In the genomic region with DNA sequence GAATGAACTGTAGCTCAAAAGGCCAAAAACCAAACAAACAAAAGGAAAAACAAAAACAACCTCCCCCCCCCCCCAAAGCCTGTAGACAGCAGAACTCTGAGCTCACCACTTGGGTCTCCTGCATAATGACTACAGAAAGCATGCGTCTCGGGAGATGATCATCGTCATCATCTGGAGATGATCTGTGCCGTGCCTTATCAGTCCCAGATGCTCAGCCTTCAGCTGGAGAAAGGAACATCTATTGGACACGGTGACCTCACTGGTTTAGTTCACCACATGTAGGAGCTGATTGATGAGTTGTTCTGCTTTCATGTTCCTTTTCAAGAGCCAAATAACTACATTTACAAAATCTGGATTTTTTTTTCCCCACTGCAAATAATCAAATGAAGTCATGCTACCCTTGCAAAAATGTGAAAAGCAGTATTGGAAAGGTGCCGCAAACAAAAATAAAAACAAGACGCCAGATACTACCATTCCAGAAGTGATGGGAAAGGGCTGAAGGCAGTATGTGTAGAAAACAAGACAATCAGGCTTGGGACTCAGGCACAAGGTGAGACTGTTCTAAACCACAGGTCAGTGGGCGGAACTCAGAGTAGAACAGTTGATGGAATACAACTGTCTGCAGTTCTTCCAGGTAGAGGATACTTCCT, we compare ENCODE assay signal across 13 mouse cellular contexts. TPM values are rescaled to one million over a fixed set of nuclear protein-coding genes. Genes with fewer than 3 reads are reported as not detected.
A peak's percentile ranks its signal among the peaks of the same experiment; 100 is the strongest.
DNase-seq lines count a peak whose midpoint lies in the region; ATAC-seq and TF ChIP-seq lines count a peak whose summit lies in the region.
"Had no signal": no experiment of that assay in that cellular context is flagged by ENCODE, and none has a peak within 500 bp of the region (broad histone marks: within the 10 kb centered on the region; RNA-seq: fewer than 3 reads in every experiment).

Gene Rnase10 (plus strand): TSS at position 600 of the 650 bp plus-strand sequence.

- no peaks in the 10 kb centered on the region for H3K9me3 ChIP-seq in liver, embryonic 16.5 days (replicated peaks; ENCODE audit: control insufficient read depth, low read length)

- peaks cover 16% of the 10 kb centered on the region for H3K4me1 ChIP-seq in brown adipose tissue, adult 24 weeks (ENCODE audit: control insufficient read depth, insufficient read depth, insufficient read length, low read length)
- no peaks in the 10 kb centered on the region; the same call in 1 of the 2 replicates for H3K4me1 ChIP-seq in liver, embryonic 16.5 days (ENCODE audit: control insufficient read depth, low read depth, low read length)

- 58% methylated on average over 8 of the region's 8 CpGs for WGBS in liver, embryonic 16.5 days (ENCODE audit: insufficient replicate concordance)

- no peaks in the 10 kb centered on the region for H3K36me3 ChIP-seq in liver, embryonic 16.5 days (ENCODE audit: control insufficient read depth, insufficient read depth)

- DNase-seq in gastrocnemius, adult 2 months = no peak
- DNase-seq in gastrocnemius, postnatal 4 days (ENCODE audit: low spot score in 2 of 2) = no peak
- no peak for DNase-seq in left cerebral cortex, adult 2 months (ENCODE audit: extremely low spot score in 1 of 2, low spot score in 2 of 2)
- no peak for DNase-seq in left cerebral cortex, postnatal 4 days
- DNase-seq in cerebellum, postnatal 14 days = no peak
- DNase-seq in frontal cortex, adult 2 months (ENCODE audit: extremely low spot score in 1 of 2, low spot score in 1 of 2) = no peak
- DNase-seq: adrenal gland, postnatal 25 days; B cell, adult 2 months; kidney, postnatal 10 days; right cerebral cortex, postnatal 4 days had no signal

- peak within 1 kb of the TSS; percentile 38 for H3K4me3 ChIP-seq in gastrocnemius, adult 2 months
- H3K4me3 ChIP-seq in left cerebral cortex, adult 2 months = no peak within 1 kb of the TSS
- peak within 1 kb of the TSS; percentile 7; the same call in 1 of the 2 replicates for H3K4me3 ChIP-seq in brown adipose tissue, adult 24 weeks (ENCODE audit: insufficient read depth, low read depth, low read length)
- no peak within 1 kb of the TSS for H3K4me3 ChIP-seq in liver, embryonic 16.5 days (ENCODE audit: low read depth, low read length)
- H3K4me3 ChIP-seq: megakaryocyte, embryonic 14.5 days had no signal

- H3K9ac ChIP-seq in liver, embryonic 16.5 days (ENCODE audit: low read depth, low read length) = no peak within 1 kb of the TSS

- H3K4me2 ChIP-seq in liver, embryonic 16.5 days (ENCODE audit: low read depth, low read length) = no peak within 1 kb of the TSS

- no peaks in the 10 kb centered on the region for H3K27me3 ChIP-seq in liver, embryonic 16.5 days (ENCODE audit: control insufficient read depth, insufficient read depth, low read depth, low read length)
- H3K27me3 ChIP-seq: megakaryocyte, embryonic 14.5 days had no signal

- intact Hi-C loops in gastrocnemius, adult 2 months (cut with DNase I) = no loop called here
- intact Hi-C loops in left cerebral cortex, adult 2 months (cut with DNase I) = no loop called here
- intact Hi-C loops in left cerebral cortex, postnatal 4 days (cut with DNase I) = no loop called here

- peak within 1 kb of the TSS; percentile 81 for H3K27ac ChIP-seq in gastrocnemius, adult 2 months
- H3K27ac ChIP-seq in left cerebral cortex, adult 2 months = peak within 1 kb of the TSS; percentile 60
- H3K27ac ChIP-seq in brown adipose tissue, adult 24 weeks (replicated peaks; ENCODE audit: low read depth, low read length) = peak within 1 kb of the TSS; percentile 99
- H3K27ac ChIP-seq in liver, embryonic 16.5 days (ENCODE audit: low read length) = peak within 1 kb of the TSS; percentile 57

- ATAC-seq in liver, embryonic 16.5 days (ENCODE audit: low read depth) = no peak

- no peak for TF ChIP-seq CTCF in gastrocnemius, adult 2 months (IDR thresholded peaks at IDR 0.05)
- TF ChIP-seq CTCF in left cerebral cortex, adult 2 months (IDR thresholded peaks at IDR 0.05) = no peak

RNA-seq across cellular contexts. Expression of gene Rnase10, which starts in this region (rescaled TPM):
- total RNA-seq in gastrocnemius, adult 2 months (2021) = not detected
- not detected for total RNA-seq in gastrocnemius, postnatal 4 days (2021)
- not detected for total RNA-seq in left cerebral cortex, adult 2 months (2021)
- total RNA-seq in left cerebral cortex, postnatal 4 days (2021) = under 1 TPM in 1 of 2 experiments, not detected in 1; 0.24 TPM
- polyA plus RNA-seq in brown adipose tissue, adult 24 weeks (2012; ENCODE audit: insufficient read depth, insufficient read length, missing spikeins) = 0.91 TPM in 1 of 2 replicates, not detected in the other
- polyA plus RNA-seq in liver, embryonic 16.5 days (2015; fragmentation: Nextera tagmentation; extraction: Ambion mirVana) = 0.09 TPM in 1 of 2 replicates, not detected in the other
- polyA plus RNA-seq in frontal cortex, adult 2 months (2012; rRNA removed) = 0.16 TPM in 1 of 2 replicates, not detected in the other

Comparison
In these comparisons a context has a peak if more than half of its experiments do, and no peak if none do; other contexts are left out.
1. H3K4me3 ChIP-seq: peak in gastrocnemius, adult 2 months (single experiment) and brown adipose tissue, adult 24 weeks (single experiment); none in left cerebral cortex, adult 2 months (single experiment) and liver, embryonic 16.5 days (single experiment).
2. Peak in every context shown above with its lines, with median percentiles within 50 percentile points of each other: H3K27ac ChIP-seq.